Mouse (Mus musculus): ENCODE data around the gene Rnf5. TPM values are rescaled to one million over a fixed set of nuclear protein-coding genes. Genes with fewer than 3 reads are reported as not detected.

Gene Rnf5
- polyA plus RNA-seq (2012; rRNA removed) = 91.2 and 137 TPM in 2 replicates

GRCm38 (mm10) chr17:34603375-34604060 is at the start of gene Rnf5:
Gene Rnf5 (minus strand): TSS chr17:34603690.

GRCm38 (mm10) chr17:34646906-34647787 is 43.7 kb upstream of the Rnf5 start, which contains the start of gene Atf6b:
Gene Atf6b (plus strand): TSS chr17:34647146.

GRCm38 (mm10) chr17:34644608-34645007 is 41.1 kb upstream of the Rnf5 start, which contains the start of gene Fkbpl:
Gene Fkbpl (plus strand): TSS chr17:34644764.

GRCm38 (mm10) chr17:34629221-34629751 is 25.8 kb upstream of the Rnf5 start, which contains the start of gene Prrt1:
Gene Prrt1 (plus strand): TSS chr17:34629533.

GRCm38 (mm10) chr17:34627943-34628643 is 24.6 kb upstream of the Rnf5 start, which contains the start of gene Ppt2:
Gene Ppt2 (minus strand): TSS chr17:34628510.

GRCm38 (mm10) chr17:34615871-34616270 is 12.4 kb upstream of the Rnf5 start, which contains the start of gene Egfl8:
Gene Egfl8 (minus strand): TSS chr17:34615971.

GRCm38 (mm10) chr17:34604061-34604508 is 595 bp upstream of the Rnf5 start, which contains the start of gene Agpat1:
Gene Agpat1 (plus strand): TSS chr17:34604262.

GRCm38 (mm10) chr17:34597566-34598095 is 5.9 kb downstream of the Rnf5 start, which contains the start of gene Ager:
Gene Ager (plus strand): TSS chr17:34597862.

GRCm38 (mm10) chr17:34591029-34591993 is 12.2 kb downstream of the Rnf5 start, which contains the start of gene Pbx2:
Gene Pbx2 (plus strand): TSS chr17:34591266.

GRCm38 (mm10) chr17:34589681-34590101 is 13.8 kb downstream of the Rnf5 start, which contains the start of gene Gpsm3:
Gene Gpsm3 (plus strand): TSS chr17:34589806.

GRCm38 (mm10) chr17:34564003-34564421 is 39.5 kb downstream of the Rnf5 start, which contains the start of gene Notch4:
Gene Notch4 (plus strand): TSS chr17:34564268.

Other genes with a start within 250 kb of the Rnf5 start
- gene Btnl2, start 248.9 kb downstream of the Rnf5 start, polyA plus RNA-seq (2012; rRNA removed) = 2.4 and 4.6 TPM in 2 replicates
- 21.4 and 24.2 TPM in 2 replicates for gene Btnl1, start 226.6 kb downstream of the Rnf5 start, polyA plus RNA-seq (2012; rRNA removed)
- gene BC051142, start 204.9 kb downstream of the Rnf5 start, polyA plus RNA-seq (2012; rRNA removed) = 0.16 and 0.50 TPM in 2 replicates
- 30.1 and 33.4 TPM in 2 replicates for gene Btnl4, start 126.4 kb downstream of the Rnf5 start, polyA plus RNA-seq (2012; rRNA removed)
- 19.2 and 24.2 TPM in 2 replicates for gene Btnl6, start 86.3 kb downstream of the Rnf5 start, polyA plus RNA-seq (2012; rRNA removed)
- gene Notch4, start 39.4 kb downstream of the Rnf5 start, polyA plus RNA-seq (2012; rRNA removed) = 21.6 and 28.1 TPM in 2 replicates
- 7.0 and 8.0 TPM in 2 replicates for gene Gpsm3, start 13.9 kb downstream of the Rnf5 start, polyA plus RNA-seq (2012; rRNA removed)
- 61.4 and 62.5 TPM in 2 replicates for gene Pbx2, start 12.4 kb downstream of the Rnf5 start, polyA plus RNA-seq (2012; rRNA removed)
- gene Ager, start 5.8 kb downstream of the Rnf5 start, polyA plus RNA-seq (2012; rRNA removed) = 2.2 and 2.4 TPM in 2 replicates
- 343 and 453 TPM in 2 replicates for gene Agpat1, start 572 bp upstream of the Rnf5 start, polyA plus RNA-seq (2012; rRNA removed)
- gene Egfl8, start 12.3 kb upstream of the Rnf5 start, polyA plus RNA-seq (2012; rRNA removed) = 3.5 and 4.3 TPM in 2 replicates
- gene Ppt2, start 24.8 kb upstream of the Rnf5 start, polyA plus RNA-seq (2012; rRNA removed) = 44.8 and 48.2 TPM in 2 replicates
- gene Prrt1, start 25.8 kb upstream of the Rnf5 start, polyA plus RNA-seq (2012; rRNA removed) = 6.9 and 8.9 TPM in 2 replicates
- 4.6 and 5.3 TPM in 2 replicates for gene Fkbpl, start 41.1 kb upstream of the Rnf5 start, polyA plus RNA-seq (2012; rRNA removed)
- gene Atf6b, start 43.5 kb upstream of the Rnf5 start, polyA plus RNA-seq (2012; rRNA removed) = 93.5 and 97.8 TPM in 2 replicates
- 56.6 TPM in 2 replicates for gene Tnxb, start 66.8 kb upstream of the Rnf5 start, polyA plus RNA-seq (2012; rRNA removed)
- 24.3 and 25.4 TPM in 2 replicates for gene C4b, start 140.2 kb upstream of the Rnf5 start, polyA plus RNA-seq (2012; rRNA removed)
- gene Cyp21a1, start 200.9 kb upstream of the Rnf5 start, polyA plus RNA-seq (2012; rRNA removed) = not detected in 2 replicates
- gene Stk19, start 233.3 kb upstream of the Rnf5 start, polyA plus RNA-seq (2012; rRNA removed) = 50.0 and 62.6 TPM in 2 replicates
- gene Dxo, start 233.3 kb upstream of the Rnf5 start, polyA plus RNA-seq (2012; rRNA removed) = 65.2 and 67.7 TPM in 2 replicates
- 94.8 and 130 TPM in 2 replicates for gene Skiv2l, start 246.5 kb upstream of the Rnf5 start, polyA plus RNA-seq (2012; rRNA removed)
- gene Nelfe, start 246.7 kb upstream of the Rnf5 start, polyA plus RNA-seq (2012; rRNA removed) = 22.3 and 23.8 TPM in 2 replicates